Mouse (Mus musculus): ENCODE measurements around the gene Kcna1.

The Kcna1 gene

DNA sequence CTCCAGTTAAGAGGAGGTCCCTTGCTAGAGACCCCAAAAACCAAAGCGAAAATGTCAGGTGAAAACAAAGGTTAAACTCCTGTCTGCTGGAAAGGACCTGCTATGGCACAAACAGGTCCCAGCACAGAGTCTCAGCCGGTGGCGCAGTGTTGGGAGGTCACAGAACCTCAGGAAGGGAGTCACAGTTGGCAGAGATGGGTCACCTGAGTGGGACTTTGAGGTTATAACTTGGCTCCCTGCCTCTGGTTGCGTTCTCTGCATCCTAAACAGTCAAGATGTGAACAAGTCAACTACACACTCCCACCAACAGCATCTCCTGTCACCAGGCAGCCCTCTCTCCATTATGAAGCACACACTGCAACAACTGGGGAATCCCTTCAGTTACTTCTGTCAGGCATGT lies 48.4 kb downstream of the Kcna1 start:
- no peak for DNase-seq (ENCODE audit: low spot score)

DNA sequence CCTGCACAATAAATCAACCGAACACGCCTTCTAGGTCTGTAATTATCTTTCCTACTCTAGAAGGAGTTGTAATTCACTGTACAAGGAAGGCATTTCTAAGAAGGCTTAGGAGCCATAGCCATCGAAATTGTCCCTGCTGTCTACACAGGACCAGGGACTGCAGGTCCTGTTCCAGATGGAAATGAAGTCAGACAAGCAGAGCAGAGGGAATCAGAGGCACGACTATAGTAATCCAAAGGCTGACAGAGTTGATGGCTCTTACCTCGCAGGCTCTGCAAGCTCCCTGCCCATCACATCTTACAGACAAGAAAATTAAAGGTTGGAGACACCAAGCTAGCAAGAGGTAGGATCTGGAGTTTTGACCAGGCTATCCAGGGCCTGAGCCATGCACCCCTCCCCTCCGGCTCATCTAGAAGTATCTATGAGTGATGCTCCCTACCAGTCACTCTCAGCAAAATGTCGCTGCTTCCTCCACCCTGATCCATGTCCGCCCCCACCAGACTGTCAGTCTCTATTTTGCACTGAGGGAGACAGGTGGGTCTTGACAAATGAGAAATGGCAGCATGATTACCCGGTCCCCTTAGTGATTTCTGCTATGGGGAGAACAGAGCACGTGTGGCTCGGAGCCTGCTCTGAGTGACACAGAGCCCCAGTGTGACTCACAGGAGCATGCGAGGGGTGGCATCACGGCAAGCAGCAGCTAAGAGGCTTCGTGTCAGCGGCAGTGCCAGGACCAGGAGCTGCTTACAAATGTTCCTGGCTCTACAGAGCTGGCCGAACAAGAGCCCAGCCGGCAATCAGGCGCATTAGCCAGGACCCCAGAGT lies 50.2 kb downstream of the Kcna1 start:
- DNase-seq (ENCODE audit: low spot score), result no peak

DNA sequence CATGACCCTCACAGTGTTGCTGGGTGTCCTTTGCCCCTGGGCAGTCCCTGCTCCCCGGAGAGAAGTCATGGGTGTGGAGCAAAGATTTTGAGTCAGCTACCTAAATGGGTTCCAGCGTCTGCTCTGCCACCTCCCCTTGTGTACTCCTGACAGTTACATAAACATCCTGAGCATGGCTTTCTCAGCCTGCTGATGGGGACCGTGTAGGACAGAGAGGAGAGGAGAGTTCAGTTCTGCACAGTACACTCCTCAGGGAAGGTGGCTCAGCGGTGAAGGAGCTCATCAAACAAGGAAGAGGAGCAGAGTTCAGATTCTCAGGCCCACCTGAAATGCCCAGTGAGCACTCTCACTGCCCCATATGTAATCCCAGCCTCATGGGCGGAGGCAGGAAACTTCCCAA lies 51.1 kb downstream of the Kcna1 start:
- no peak for DNase-seq (ENCODE audit: low spot score)

DNA sequence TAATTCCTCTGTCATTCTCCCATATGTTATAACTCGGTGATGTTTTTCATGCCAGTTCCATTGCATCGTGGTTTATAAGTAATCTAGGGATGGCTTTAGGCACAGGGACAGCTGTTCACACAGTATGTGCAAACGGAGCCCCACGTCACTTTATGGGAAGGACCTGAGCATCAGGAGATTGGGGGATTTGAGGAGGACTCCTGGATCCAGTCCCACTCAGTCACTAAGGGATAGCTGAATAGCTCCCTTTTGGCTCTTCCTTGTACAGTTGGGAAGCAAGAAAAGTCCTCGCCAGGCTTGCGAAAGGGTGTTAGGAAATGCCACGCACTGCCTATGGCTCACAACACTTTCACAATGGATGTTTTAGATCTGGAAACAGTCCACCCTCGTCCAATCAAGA lies 51.8 kb downstream of the Kcna1 start:
- no peak for DNase-seq (ENCODE audit: low spot score)

DNA sequence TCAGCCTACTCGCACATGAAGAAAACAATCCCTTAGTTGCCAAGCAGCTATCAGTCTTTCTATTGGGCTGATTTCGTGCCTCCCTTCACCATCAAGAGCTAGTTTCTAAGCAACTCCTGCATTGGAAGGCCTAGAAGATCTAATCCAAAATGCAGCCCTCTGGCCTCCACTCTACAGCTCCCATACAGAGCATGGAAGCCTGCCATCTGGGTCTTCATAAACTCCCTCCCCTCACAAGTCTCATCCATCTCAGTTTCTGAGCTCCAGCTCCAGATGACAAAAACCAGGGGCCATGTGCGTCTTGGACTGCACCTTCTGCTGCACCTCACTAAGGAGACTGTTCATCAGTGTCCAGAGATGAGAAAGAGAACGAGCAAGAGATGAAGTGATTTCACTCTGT lies 52.8 kb downstream of the Kcna1 start:
- DNase-seq (ENCODE audit: low spot score), result no peak
